Mouse (Mus musculus) limb, embryonic 11.5 days (tissue): ENCODE results near the gene Olfr319. TPM values are rescaled to one million over a fixed set of nuclear protein-coding genes. Genes with fewer than 3 reads are reported as not detected.
"Not testable (repeated sequence)": the region's sequence is repeated elsewhere in the genome, so short reads cannot be mapped to it uniquely, and the experiment has no call there.

Experiments
- ATAC-seq: fragments of 200-750 bp; cut with Nextera tagmentation; 2 replicates; pipeline ENCODE4 v1.8.0; 2017; ENCODE audit warnings: low read depth; ENCODE audit not compliant: insufficient number of reproducible peaks, low FRiP score, low TSS enrichment
- DNase-seq: peaks from one replicate; pipeline ENCODE4 v3.0.0-alpha.2; 2015; ENCODE audit warnings: low spot score
- H3K27ac ChIP-seq: fragments of 300-500 bp; sonication (generic); replicated peaks from 2 replicates; pipeline ENCODE4 v1.5.1; 2014; ENCODE audit warnings: low read depth, mild to moderate bottlenecking, low read length
- H3K27me3 ChIP-seq: fragments of 300-500 bp; sonication (generic); 2 replicates; pipeline ENCODE4 v1.6.1; 2014; ENCODE audit warnings: mild to moderate bottlenecking, low read length, mixed read lengths; ENCODE audit not compliant: control insufficient read depth, insufficient read depth
- H3K36me3 ChIP-seq: fragments of 300-500 bp; sonication (generic); 2 replicates; pipeline ENCODE4 v1.6.1; 2014; ENCODE audit warnings: mild to moderate bottlenecking, low read length, moderate library complexity, mixed read lengths; ENCODE audit not compliant: control insufficient read depth, insufficient read depth
- H3K4me1 ChIP-seq: fragments of 300-500 bp; sonication (generic); 2 replicates; pipeline ENCODE4 v1.6.1; 2014; ENCODE audit warnings: low read length, mixed read lengths; ENCODE audit not compliant: control insufficient read depth, insufficient read depth
- H3K4me2 ChIP-seq: fragments of 300-500 bp; sonication (generic); 2 replicates; pipeline ENCODE4 v1.6.1; 2014; ENCODE audit warnings: low read depth, mild to moderate bottlenecking, moderate library complexity; ENCODE audit not compliant: severe bottlenecking
- H3K4me3 ChIP-seq: fragments of 300-500 bp; sonication (generic); 2 replicates; pipeline ENCODE4 v1.5.1; 2014; ENCODE audit warnings: low read depth, low read length
- H3K9ac ChIP-seq: fragments of 300-500 bp; sonication (generic); 2 replicates; pipeline ENCODE4 v1.6.1; 2014; ENCODE audit warnings: mild to moderate bottlenecking, low read length
- H3K9me3 ChIP-seq: fragments of 300-500 bp; sonication (generic); 2 replicates; pipeline ENCODE4 v1.6.1; 2016; ENCODE audit warnings: low read length; ENCODE audit not compliant: control insufficient read depth
- WGBS: fragments of 180-500 bp; shearing (Covaris S2); extraction: QIAGEN DNeasy Blood & Tissue Kit; methylation state at CpG from one replicate; pipeline ENCODE4 v1.1.7; 2014; 5-methylcytosine and 5-hydroxymethylcytosine counted together
- polyA plus RNA-seq: library from polyadenylated mRNA; unstranded; fragments of >200 nt; fragmentation: Nextera tagmentation; extraction: Ambion mirVana; gene quantifications from 2 replicates; pipeline ENCODE4 v1.2.1, GENCODE M21; 2014

Olfr319 gene
- polyA plus RNA-seq, 1 experiment from 2014 or later, result not detected

DNA sequence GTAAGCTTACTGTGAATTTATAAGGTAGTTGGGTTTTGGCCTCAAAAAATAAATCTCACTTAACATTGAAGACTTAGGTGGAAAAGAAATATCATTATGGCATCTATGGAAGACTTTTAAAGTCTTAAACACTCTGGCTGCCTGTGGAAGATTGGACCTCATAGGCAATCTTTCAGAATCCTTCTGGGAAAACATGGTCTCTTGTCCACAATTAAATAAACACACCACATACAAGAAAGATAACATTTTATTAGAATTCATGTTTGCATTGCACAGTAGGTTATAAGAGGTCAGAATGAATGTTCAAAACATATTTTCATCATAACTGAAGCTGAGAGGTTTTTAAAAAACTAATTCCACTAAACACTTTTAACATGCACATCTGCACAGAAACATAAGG, 25.0 kb downstream of the Olfr319 start, which contains the start of gene Olfr318:
Olfr318 (minus strand) TSS at position 101 of the 400 bp plus-strand sequence.
- Histone ChIP-seq H3K27me3 (no peaks in the 10 kb centered on the region), H3K9ac (no peak within 1 kb of the TSS), H3K4me3 (no peak within 1 kb of the TSS), H3K4me1 (no peaks in the 10 kb centered on the region), H3K9me3 (no peaks in the 10 kb centered on the region), H3K27ac (no peak within 1 kb of the TSS), H3K36me3 (no peaks in the 10 kb centered on the region), H3K4me2 (no peak within 1 kb of the TSS)
- ATAC-seq (no peak), DNase-seq (no peak)

DNA sequence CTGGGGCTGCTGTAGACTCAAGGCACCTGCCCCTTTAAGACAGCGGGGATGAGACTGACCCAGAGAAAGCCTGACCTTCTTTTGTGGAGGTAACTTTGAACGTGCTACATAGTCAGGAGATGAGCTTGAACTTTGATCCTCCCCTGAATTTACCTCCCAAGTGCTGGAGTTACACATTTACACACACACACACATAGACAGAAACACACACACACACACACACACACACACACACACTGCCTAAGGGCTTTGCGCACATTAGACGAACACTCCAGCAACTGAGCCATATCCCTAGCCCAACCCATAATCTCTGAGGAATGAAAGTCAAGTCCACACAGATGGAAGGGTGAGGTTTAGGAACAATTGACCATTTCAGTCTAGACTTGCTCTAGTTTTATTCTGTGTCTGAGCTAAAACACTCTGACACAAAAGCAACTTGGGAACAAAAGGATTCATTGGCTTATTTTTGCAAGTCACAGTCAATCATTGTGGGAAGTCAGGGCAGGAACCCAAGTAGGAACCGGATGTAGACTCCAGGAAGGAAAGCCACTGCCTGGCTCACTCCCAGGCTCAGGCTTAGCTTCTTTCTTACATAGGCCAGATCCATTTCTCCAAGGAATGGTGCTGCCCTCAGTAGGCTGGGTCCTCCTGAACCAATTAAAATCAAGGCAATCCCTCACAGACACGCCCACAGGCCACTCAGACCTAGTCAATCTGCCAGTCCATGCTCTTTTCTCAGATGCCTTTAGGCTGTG, 29.1 kb downstream of the Olfr319 start:
- not testable (repeated sequence) for H3K27me3 ChIP-seq, H3K4me3 ChIP-seq, H3K9me3 ChIP-seq, H3K36me3 ChIP-seq, H3K4me2 ChIP-seq, DNase-seq, H3K9ac ChIP-seq, H3K4me1 ChIP-seq, ATAC-seq, H3K27ac ChIP-seq
- 92% methylated on average over 6 of the region's 6 CpGs for WGBS

DNA sequence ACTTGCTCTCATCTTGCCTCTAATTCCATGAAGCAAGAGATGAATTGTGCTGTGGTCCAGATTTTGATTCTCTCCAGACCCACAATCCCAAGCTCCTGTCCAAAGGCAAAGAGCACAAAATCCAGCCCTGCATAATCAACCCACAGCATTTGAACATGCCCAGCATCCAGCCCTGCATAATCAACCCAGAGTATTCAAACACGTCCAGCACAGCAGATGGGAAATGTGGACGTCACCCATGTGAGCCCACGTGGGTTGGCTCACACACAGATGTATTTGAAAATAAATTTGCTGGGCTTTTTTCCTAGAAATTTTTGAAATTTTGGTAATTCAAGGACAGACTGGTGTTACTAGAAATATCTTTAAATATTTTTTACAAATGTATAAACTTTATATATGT, 34.4 kb downstream of the Olfr319 start:
- no peaks in the 10 kb centered on the region for H3K4me1 ChIP-seq
- no peak overlapping the region for H3K4me2 ChIP-seq
- H3K36me3 ChIP-seq, result no peaks in the 10 kb centered on the region
- no peak overlapping the region for H3K9ac ChIP-seq
- DNase-seq (no peak), ATAC-seq (no peak)
- no peaks in the 10 kb centered on the region for H3K27me3 ChIP-seq
- WGBS, result 71% methylated on average over 3 of the region's 3 CpGs
- H3K9me3 ChIP-seq, result no peaks in the 10 kb centered on the region
- H3K27ac ChIP-seq, result no peak overlapping the region
- no peak overlapping the region for H3K4me3 ChIP-seq

DNA sequence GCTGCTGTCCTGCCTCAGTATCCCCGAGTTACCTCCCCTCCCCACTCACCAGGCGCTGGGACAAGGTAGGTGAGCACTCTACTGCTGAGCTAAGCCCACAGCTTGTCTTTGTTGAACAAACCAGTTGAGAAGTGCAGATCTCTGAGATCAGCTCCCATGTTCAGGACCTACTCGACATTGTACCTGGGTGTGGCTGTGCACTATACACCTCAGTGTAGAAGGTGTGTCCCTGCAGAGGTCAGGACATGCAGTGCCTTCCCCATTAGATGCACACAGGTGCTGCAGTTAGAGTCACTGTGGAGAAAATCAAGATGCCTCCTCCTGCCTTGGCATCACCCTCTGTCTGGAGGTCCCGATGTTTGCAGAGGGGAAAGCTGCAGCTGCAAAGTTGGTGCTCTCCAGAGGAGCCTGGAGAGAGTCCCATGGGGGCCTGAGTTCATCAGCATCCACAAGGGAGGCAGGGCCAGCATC, 39.9 kb downstream of the Olfr319 start, which contains the start of gene Olfr317:
Olfr317 (minus strand) TSS at position 421 of the 471 bp plus-strand sequence.
- WGBS, result 63% methylated on average over 4 of the region's 4 CpGs
- H3K27ac ChIP-seq, result no peak within 1 kb of the TSS
- H3K27me3 ChIP-seq, result no peaks in the 10 kb centered on the region
- DNase-seq, result no peak
- no peak within 1 kb of the TSS for H3K9ac ChIP-seq
- H3K4me1 ChIP-seq, result no peaks in the 10 kb centered on the region
- no peak within 1 kb of the TSS for H3K4me2 ChIP-seq
- no peaks in the 10 kb centered on the region for H3K9me3 ChIP-seq
- no peak for ATAC-seq
- no peaks in the 10 kb centered on the region for H3K36me3 ChIP-seq
- no peak within 1 kb of the TSS for H3K4me3 ChIP-seq

DNA sequence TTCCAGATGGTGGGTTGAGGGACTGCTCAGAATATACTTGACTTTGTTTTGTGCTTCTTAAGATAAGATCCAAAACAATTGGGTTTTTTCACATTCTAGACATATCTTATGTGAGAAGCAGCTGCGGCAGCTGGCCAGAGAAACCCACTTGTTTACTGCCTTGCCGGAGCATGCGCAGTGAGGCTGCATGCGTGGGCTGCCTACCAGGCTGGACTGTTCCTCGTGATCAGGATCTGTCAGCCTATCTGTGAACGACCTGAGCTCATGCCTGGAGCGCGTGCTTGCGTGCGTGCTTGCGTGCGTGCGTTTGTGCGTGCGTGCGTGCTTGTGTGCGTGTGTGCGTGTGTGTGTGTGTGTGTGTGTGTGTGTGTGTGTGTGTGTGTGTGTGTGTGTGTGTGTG, 52.1 kb downstream of the Olfr319 start:
- H3K9me3 ChIP-seq, ATAC-seq, H3K9ac ChIP-seq, DNase-seq, H3K4me1 ChIP-seq, H3K4me3 ChIP-seq, H3K4me2 ChIP-seq, H3K27ac ChIP-seq, H3K27me3 ChIP-seq, H3K36me3 ChIP-seq: not testable (repeated sequence)
- WGBS, result 86% methylated on average over 18 of the region's 18 CpGs

DNA sequence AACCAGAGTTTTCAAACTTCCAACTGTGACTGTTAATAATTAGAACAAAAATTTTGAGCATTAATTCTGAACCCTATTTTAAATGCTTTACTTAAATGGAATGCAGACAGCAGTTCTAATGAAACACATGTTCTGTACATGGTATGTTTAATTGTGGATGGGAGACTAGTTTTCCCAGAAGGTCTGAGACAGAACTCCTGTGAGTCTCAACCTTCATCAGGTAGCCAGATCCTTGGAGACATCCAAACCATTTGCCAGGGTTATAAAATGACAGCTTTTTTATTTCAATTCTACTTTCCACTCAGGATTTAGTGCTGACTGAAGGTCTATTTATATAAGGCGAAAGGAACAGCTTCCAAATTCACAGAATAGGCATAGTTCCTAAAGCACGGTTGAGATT, 53.5 kb downstream of the Olfr319 start, which contains the start of gene Olfr316:
Olfr316 (plus strand) TSS at position 301 of the 400 bp plus-strand sequence.
- 91% methylated on average over 2 of the region's 2 CpGs for WGBS
- DNase-seq, result no peak
- no peaks in the 10 kb centered on the region for H3K36me3 ChIP-seq
- no peak within 1 kb of the TSS for H3K4me2 ChIP-seq
- H3K27me3 ChIP-seq, result no peaks in the 10 kb centered on the region
- no peak within 1 kb of the TSS for H3K9ac ChIP-seq
- no peaks in the 10 kb centered on the region for H3K9me3 ChIP-seq
- H3K4me1 ChIP-seq, result no peaks in the 10 kb centered on the region
- no peak within 1 kb of the TSS for H3K27ac ChIP-seq
- ATAC-seq, result no peak
- H3K4me3 ChIP-seq, result no peak within 1 kb of the TSS

Other genes starting within 250 kb of the Olfr319 start
- not detected in 2 replicates for gene Lypd9, start 246.2 kb upstream of the Olfr319 start, polyA plus RNA-seq
- gene Olfr30, start 236.9 kb upstream of the Olfr319 start, polyA plus RNA-seq, result not detected in 2 replicates
- not detected in 2 replicates for gene Olfr332, start 206.6 kb upstream of the Olfr319 start, polyA plus RNA-seq
- not detected in 2 replicates for gene Olfr331, start 196.6 kb upstream of the Olfr319 start, polyA plus RNA-seq
- gene Olfr330, start 164.3 kb upstream of the Olfr319 start, polyA plus RNA-seq, result not detected in 2 replicates
- gene Olfr329-ps, start 152.7 kb upstream of the Olfr319 start, polyA plus RNA-seq, result not detected in 2 replicates
- 0.09 TPM in 1 of 2 replicates, not detected in the other for gene Olfr328, start 143.5 kb upstream of the Olfr319 start, polyA plus RNA-seq
- gene Olfr224, start 128.6 kb upstream of the Olfr319 start, polyA plus RNA-seq, result not detected in 2 replicates
- not detected in 2 replicates for gene Olfr325, start 121.4 kb upstream of the Olfr319 start, polyA plus RNA-seq
- not detected in 2 replicates for gene Olfr324, start 104.0 kb upstream of the Olfr319 start, polyA plus RNA-seq
- gene 2210407C18Rik, start 83.1 kb upstream of the Olfr319 start, polyA plus RNA-seq, result not detected in 2 replicates
- gene Olfr323, start 68.7 kb upstream of the Olfr319 start, polyA plus RNA-seq, result not detected in 2 replicates
- 0.08 and 0.38 TPM in 2 replicates for gene Trim58, start 58.7 kb upstream of the Olfr319 start, polyA plus RNA-seq
- gene Olfr322, start 40.4 kb upstream of the Olfr319 start, polyA plus RNA-seq, result not detected in 2 replicates
- gene Olfr320, start 18.1 kb upstream of the Olfr319 start, polyA plus RNA-seq, result not detected in 2 replicates
- not detected in 2 replicates for gene Olfr318, start 24.9 kb downstream of the Olfr319 start, polyA plus RNA-seq
- gene Olfr317, start 40.0 kb downstream of the Olfr319 start, polyA plus RNA-seq, result 0.07 TPM in 1 of 2 replicates, not detected in the other
- gene Olfr316, start 53.6 kb downstream of the Olfr319 start, polyA plus RNA-seq, result not detected in 2 replicates
- gene Olfr315, start 74.0 kb downstream of the Olfr319 start, polyA plus RNA-seq, result not detected in 2 replicates
- not detected in 2 replicates for gene Olfr314, start 83.8 kb downstream of the Olfr319 start, polyA plus RNA-seq
- gene Fam183b, start 102.8 kb downstream of the Olfr319 start, polyA plus RNA-seq, result not detected in 2 replicates
- gene Olfr313, start 115.8 kb downstream of the Olfr319 start, polyA plus RNA-seq, result not detected in 2 replicates
- gene Olfr312, start 130.1 kb downstream of the Olfr319 start, polyA plus RNA-seq, result not detected in 2 replicates
- gene Olfr311, start 140.1 kb downstream of the Olfr319 start, polyA plus RNA-seq, result not detected in 2 replicates
- 12.0 and 15.2 TPM in 2 replicates for gene Gm12258, start 148.0 kb downstream of the Olfr319 start, polyA plus RNA-seq
- 9.4 and 10.4 TPM in 2 replicates for gene 2810021J22Rik, start 168.1 kb downstream of the Olfr319 start, polyA plus RNA-seq
- gene Zfp39, start 205.1 kb downstream of the Olfr319 start, polyA plus RNA-seq, result 8.7 and 11.1 TPM in 2 replicates
- not detected in 2 replicates for gene Btnl10, start 218.7 kb downstream of the Olfr319 start, polyA plus RNA-seq
- 269 and 275 TPM in 2 replicates for gene Rnf187, start 239.8 kb downstream of the Olfr319 start, polyA plus RNA-seq
- gene Hist3h2ba, start 249.8 kb downstream of the Olfr319 start, polyA plus RNA-seq, result 8.8 and 11.1 TPM in 2 replicates